Mouse (Mus musculus) monocyte, adult 5-6 weeks (primary cell): Measurements from ENCODE around the gene Tmem121. TPM values are rescaled to one million over a fixed set of nuclear protein-coding genes. Genes with fewer than 3 reads are reported as not detected.

Source experiments
- total RNA-seq: library from RNA; stranded (forward); fragments of 200-1000, 200-491, 200-594 nt; gene quantifications from 3 replicates; pipeline ENCODE4 v1.2.3, GENCODE M21; 2017

Gene Tmem121
- total RNA-seq, 1 experiment from 2014 or later: 0.19 TPM

Other genes starting within 250 kb of the Tmem121 start
- gene Nudt14, start 243.8 kb upstream of the Tmem121 start, total RNA-seq: 6.5 to 9.3 TPM (median 7.9 TPM) in 3 replicates
- gene Btbd6, start 209.4 kb upstream of the Tmem121 start, total RNA-seq: 2.6 to 4.7 TPM (median 3.0 TPM) in 3 replicates
- 84.1 to 109 TPM (median 105 TPM) in 3 replicates for gene Brf1, start 185.2 kb upstream of the Tmem121 start, total RNA-seq
- gene Pacs2, start 171.4 kb upstream of the Tmem121 start, total RNA-seq: 20.5 to 30.3 TPM (median 27.8 TPM) in 3 replicates
- gene Tex22, start 111.4 kb upstream of the Tmem121 start, total RNA-seq: 0.39 TPM in 1 of 3 replicates, not detected in the others
- 9.6 to 19.4 TPM (median 12.7 TPM) in 3 replicates for gene Mta1, start 87.7 kb upstream of the Tmem121 start, total RNA-seq
- 0.57 to 1.7 TPM in 2 of 3 replicates, not detected in the other for gene Crip2, start 45.7 kb upstream of the Tmem121 start, total RNA-seq
- 1,094 to 1,293 TPM (median 1,104 TPM) in 3 replicates for gene Crip1, start 39.6 kb upstream of the Tmem121 start, total RNA-seq
- gene Tedc1, start 29.5 kb upstream of the Tmem121 start, total RNA-seq: 3.6 to 8.8 TPM (median 4.8 TPM) in 3 replicates